Mouse (Mus musculus) ES-E14 (cell line): ENCODE results near the gene Ppp1r14c. TPM values are rescaled to one million over a fixed set of nuclear protein-coding genes. Genes with fewer than 3 reads are reported as not detected.

Experiments
- DNase-seq: peaks from one replicate; pipeline ENCODE4 v3.0.0-alpha.2; 2013; ENCODE audit warnings: low read depth, low spot score
- H3K27ac ChIP-seq: 2 replicates; pipeline ENCODE4 v1.5.1; 2012; ENCODE audit warnings: low read depth, mild to moderate bottlenecking, low read length, moderate library complexity, mixed read lengths; ENCODE audit not compliant: poor library complexity, insufficient read depth, severe bottlenecking
- H3K36me3 ChIP-seq: 2 replicates; pipeline ENCODE4 v1.6.1; 2012; ENCODE audit warnings: mild to moderate bottlenecking, low read length, moderate library complexity, mixed read lengths; ENCODE audit not compliant: control insufficient read depth, poor library complexity, insufficient read depth, severe bottlenecking
- H3K4me1 ChIP-seq, 2 experiments: fragments of 150-350 bp in 1 of 2; sonication (generic) in 1 of 2; 2 replicates each; pipeline ENCODE4 v1.6.1; 2012; ENCODE audit warnings: low read length in 2 of 2, mild to moderate bottlenecking in 1 of 2, mixed read lengths in 1 of 2; ENCODE audit not compliant: control insufficient read depth in 2 of 2, insufficient read depth in 2 of 2, poor library complexity in 1 of 2
- H3K4me3 ChIP-seq, 2 experiments: fragments of 150-350 bp in 1 of 2; sonication (generic) in 1 of 2; 2 replicates each; pipeline ENCODE4 v1.5.1; 2012; ENCODE audit warnings: low read length in 2 of 2, low read depth in 1 of 2, mild to moderate bottlenecking in 1 of 2, mixed read lengths in 1 of 2; ENCODE audit not compliant: insufficient read depth in 1 of 2, poor library complexity in 1 of 2, severe bottlenecking in 1 of 2
- H3K9ac ChIP-seq: 2 replicates; pipeline ENCODE4 v1.6.1; 2012; ENCODE audit warnings: low read depth, mild to moderate bottlenecking, low read length, mixed read lengths; ENCODE audit not compliant: poor library complexity, insufficient read depth, severe bottlenecking
- H3K9me3 ChIP-seq: fragments of 150-350 bp; sonication (generic); 2 replicates; pipeline ENCODE4 v1.6.1; 2012; ENCODE audit warnings: low read depth, mild to moderate bottlenecking, low read length; ENCODE audit not compliant: control insufficient read depth, insufficient read depth
- CHD2 ChIP-seq: IDR thresholded peaks from 2 replicates; pipeline ENCODE4 v1.6.1; 2014; ENCODE audit warnings: mild to moderate bottlenecking, low read depth, low read length, inconsistent platforms
- HCFC1 ChIP-seq: IDR thresholded peaks from 2 replicates; pipeline ENCODE4 v1.6.1; 2012; ENCODE audit warnings: low read length, inconsistent platforms, borderline replicate concordance; ENCODE audit not compliant: insufficient read depth
- MAFK ChIP-seq: IDR thresholded peaks from 2 replicates; pipeline ENCODE4 v1.6.1; 2014; ENCODE audit warnings: mild to moderate bottlenecking, low read depth, low read length, inconsistent platforms; ENCODE audit not compliant: insufficient read depth
- ZC3H11A ChIP-seq: IDR thresholded peaks from 2 replicates; pipeline ENCODE4 v1.6.1; 2012; ENCODE audit warnings: low read depth, mild to moderate bottlenecking, inconsistent platforms, low read length, borderline replicate concordance
- ZNF384 ChIP-seq: IDR thresholded peaks from 2 replicates; pipeline ENCODE4 v1.6.1; 2012; ENCODE audit warnings: low read depth, low read length, inconsistent platforms
- in situ Hi-C, 2 experiments: fragments of 600-800 bp; cut with MboI; formaldehyde crosslinking; loops; one replicate each; pipeline ENCODE4 v1.15.1; 2025; ENCODE audit warnings: low sequenced_read_pairs in 2 of 2, inconsistent platforms in 1 of 2; ENCODE audit not compliant: unreplicated experiment in 2 of 2
- total RNA-seq: library from RNA; depleted of rRNA; stranded (reverse); fragments of 300-350 nt; gene quantifications from 2 replicates; pipeline ENCODE4 v1.2.3, GENCODE M21; 2012; rRNA removed

Ppp1r14c gene
- total RNA-seq, 1 experiment = 0.62 TPM

GRCm38 (mm10) chr10:3513947-3514346 is 148.1 kb downstream of the Ppp1r14c start:
- DNase-seq = no peak
- no peak for TF ChIP-seq HCFC1
- no peak for TF ChIP-seq CHD2
- no peak for TF ChIP-seq ZNF384
- no peak for TF ChIP-seq ZC3H11A
- no peak for TF ChIP-seq MAFK
- Histone ChIP-seq H3K9ac (no peak overlapping the region), H3K36me3 (no peaks in the 10 kb centered on the region), H3K4me1 (no peaks in the 10 kb centered on the region), H3K9me3 (peaks cover 1% of the 10 kb centered on the region; the same call in 1 of the 2 replicates), H3K27ac (no peak overlapping the region), H3K4me3 (no peak overlapping the region)
- in situ Hi-C loops = no loop called here

Other genes starting within 250 kb of the Ppp1r14c start
- gene H60c, start 98.3 kb upstream of the Ppp1r14c start, total RNA-seq = not detected in 2 replicates
- gene Iyd, start 174.2 kb downstream of the Ppp1r14c start, total RNA-seq = 0.16 TPM in 1 of 2 replicates, not detected in the other